Mouse (Mus musculus) frontal cortex, postnatal 14 days (tissue): ENCODE measurements around the gene Zmynd19.
"Not testable (repeated sequence)": the region's sequence is repeated elsewhere in the genome, so short reads cannot be mapped to it uniquely, and the experiment has no call there.

Experiments used
- DNase-seq, 2 experiments: peaks; one replicate each; pipeline ENCODE4 v3.0.0; 2022; ENCODE audit warnings: low spot score in 2 of 2

Gene Zmynd19

DNA sequence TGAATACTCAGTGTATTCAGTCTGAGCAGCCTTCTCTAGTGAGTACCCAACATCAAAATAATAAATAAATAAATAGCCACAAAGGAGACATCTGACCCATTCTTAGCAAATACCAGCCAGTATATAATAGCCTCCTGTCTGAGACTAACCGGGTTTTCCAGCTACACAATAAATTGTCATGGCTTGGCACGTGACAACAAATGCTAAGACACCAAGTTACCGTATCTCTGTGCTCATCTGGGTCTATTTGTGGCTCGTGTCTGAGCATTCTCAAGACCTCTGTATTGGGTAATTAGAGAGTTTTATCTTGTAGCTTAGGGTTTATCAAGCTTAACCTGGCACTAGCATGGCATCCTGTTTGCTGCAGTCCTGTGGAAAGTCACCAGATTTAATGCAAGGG lies 7.5 kb upstream of the Zmynd19 start:
- no peak for DNase-seq

- not testable (repeated sequence) for DNase-seq
These were observed 5.3 kb upstream of the Zmynd19 start for GRCm38 (mm10) chr2:24944304-24944703.

DNA sequence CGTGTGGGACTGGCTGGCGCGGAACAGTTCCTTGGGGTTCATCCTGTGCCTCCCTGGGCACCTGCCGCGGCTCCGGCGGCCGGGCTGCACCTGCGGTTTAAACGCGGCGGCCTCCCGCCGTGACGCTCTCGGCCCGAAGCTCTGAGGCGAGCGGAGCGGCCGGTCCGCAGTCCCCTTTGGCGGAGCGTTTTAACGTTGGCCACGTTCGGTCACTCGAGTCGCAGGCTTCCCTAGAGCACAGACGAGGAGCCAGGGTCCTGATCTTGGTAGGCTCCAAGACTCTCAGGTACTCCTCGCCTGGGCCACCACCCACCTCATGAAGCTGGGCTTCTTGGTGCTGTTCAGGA lies 570 bp downstream of the Zmynd19 start:
- DNase-seq = no peak

DNA sequence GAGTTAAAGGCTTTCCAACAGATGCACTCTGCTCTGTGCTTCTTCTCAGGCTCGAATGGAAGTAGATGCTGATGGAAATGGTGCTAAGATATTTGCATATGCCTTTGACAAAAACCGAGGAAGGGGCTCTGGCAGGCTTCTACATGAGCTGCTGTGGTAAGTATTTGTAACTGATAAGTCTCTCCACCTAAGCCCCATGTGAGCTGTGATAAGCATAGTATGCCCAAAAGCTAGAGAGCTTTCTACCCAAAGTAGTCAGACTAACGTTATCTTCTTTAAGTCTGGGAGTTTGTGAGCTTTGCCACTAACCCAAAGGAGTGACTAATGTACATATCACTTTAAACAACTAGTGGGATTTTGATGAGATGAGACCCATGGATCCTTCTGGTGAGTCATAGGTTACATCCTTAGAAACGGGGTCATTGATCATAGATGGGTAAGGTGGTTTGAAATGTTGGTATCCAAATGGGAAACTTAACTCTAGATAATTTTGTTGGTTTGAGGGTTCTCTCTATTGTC lies 3.0 kb downstream of the Zmynd19 start:
- no peak for DNase-seq

- peak in 1 of 2 experiments; percentile 13 for DNase-seq
These were observed 11.3 kb downstream of the Zmynd19 start for GRCm38 (mm10) chr2:24960910-24961309.

GRCm38 (mm10) chr2:24962304-24963000 lies 12.9 kb downstream of the Zmynd19 start, which contains the start of gene Dph7:
TSS of gene Dph7 (plus strand) at chr2:24962400.
- DNase-seq = peak; percentile 79 to 86

- no peak for DNase-seq
These were observed 20.8 kb downstream of the Zmynd19 start for GRCm38 (mm10) chr2:24970386-24970785.

GRCm38 (mm10) chr2:24974452-24974851 lies 24.9 kb downstream of the Zmynd19 start:
- DNase-seq = not testable (repeated sequence)

GRCm38 (mm10) chr2:24974906-24975703 lies 25.5 kb downstream of the Zmynd19 start, which contains the start of gene Mrpl41:
TSS of gene Mrpl41 (minus strand) at chr2:24975098.
- peak; percentile 95 to 96 for DNase-seq

DNA sequence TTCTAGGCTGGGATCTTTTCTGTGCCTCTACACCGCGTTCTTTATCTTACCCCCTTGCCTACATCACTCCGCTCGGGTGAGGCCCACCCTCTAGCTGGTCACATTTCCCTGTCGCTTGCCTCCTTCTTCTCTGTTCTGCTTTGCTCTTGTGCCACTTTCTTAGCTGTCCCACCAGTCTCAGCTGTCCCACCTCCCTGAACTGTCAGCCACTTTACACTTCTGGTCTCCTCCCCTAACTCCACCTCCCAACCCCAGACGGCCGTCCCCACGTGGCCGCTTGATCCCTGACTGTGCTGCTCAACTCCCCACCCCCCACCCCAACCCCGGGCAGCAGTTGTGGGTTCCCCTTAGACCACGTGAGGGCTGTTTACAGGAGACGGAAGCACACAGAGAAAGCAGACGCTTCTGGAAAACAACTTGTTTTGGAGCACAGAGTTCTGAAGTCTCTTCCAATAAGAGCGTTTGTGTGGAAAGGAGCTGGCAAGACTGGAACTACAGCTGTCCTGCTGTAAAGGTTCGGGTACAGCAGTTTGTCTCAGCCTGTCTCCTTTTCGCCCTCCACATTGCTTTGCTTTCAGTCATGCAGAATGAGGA lies 26.2 kb downstream of the Zmynd19 start, which contains the start of gene Pnpla7:
Gene Pnpla7 (plus strand): TSS at position 330 of the 594 bp plus-strand sequence.
- peak; percentile 35 to 64 for DNase-seq

DNA sequence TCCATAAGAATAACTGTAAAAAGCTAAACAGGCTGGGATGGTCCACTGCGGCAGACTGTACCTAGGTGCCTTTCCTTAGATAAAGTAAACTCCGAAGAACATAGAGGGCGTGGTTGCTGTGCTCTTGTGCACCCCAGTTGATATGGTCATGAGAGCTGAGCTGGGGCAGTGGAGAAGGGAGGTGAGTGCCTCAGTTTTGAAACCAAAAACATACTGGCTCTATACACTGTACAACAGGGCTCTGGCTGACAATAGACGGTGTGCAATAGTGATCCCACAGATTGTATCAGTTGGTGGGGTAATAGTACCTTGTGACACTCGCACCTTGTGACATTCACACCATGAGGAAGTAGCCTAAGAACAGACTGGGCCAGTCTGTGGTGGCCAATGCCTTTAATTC lies 27.4 kb downstream of the Zmynd19 start:
- no peak for DNase-seq

DNA sequence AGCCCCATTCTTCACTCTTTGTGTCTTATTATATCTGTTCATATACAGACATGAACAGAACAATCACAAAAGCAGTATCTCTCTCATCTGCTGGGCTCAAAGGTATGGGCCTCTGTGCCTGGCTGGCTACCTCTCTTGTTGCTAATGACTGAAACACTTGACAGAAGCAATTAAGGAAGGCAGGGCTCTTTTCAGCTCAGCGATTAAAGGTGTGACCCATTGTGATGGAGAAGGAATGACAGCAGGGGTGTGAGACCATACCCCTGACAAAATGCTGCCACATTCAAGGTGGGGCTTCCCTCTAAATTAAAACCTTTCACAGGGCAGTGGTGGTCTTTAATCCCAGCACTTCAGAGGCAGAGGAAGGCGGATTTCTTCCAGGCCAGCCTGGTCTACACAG lies 38.2 kb downstream of the Zmynd19 start:
- no peak for DNase-seq

DNA sequence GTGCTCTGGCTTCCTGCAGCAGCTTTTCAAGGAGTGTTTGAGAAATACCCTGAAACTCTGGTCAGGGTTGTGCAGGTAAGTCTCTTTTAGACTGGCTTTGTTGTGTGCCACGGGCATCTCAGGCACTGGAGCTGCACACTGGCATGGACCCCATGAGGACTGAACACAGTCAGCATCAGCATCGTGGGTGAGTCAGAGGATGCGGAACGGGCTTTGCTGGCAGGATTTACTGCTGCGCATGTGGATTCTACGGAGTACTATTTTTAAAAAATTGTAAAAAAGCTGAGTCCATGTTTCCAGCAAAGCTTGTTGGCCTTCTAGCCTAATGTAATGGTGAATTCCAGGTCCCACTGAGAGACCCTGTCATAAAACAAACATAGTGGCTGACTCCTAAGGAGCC lies 45.7 kb downstream of the Zmynd19 start:
- peak in 1 of 2 experiments; percentile 13 for DNase-seq

- no peak for DNase-seq
These were observed 46.9 kb downstream of the Zmynd19 start for GRCm38 (mm10) chr2:24996471-24996870.

DNA sequence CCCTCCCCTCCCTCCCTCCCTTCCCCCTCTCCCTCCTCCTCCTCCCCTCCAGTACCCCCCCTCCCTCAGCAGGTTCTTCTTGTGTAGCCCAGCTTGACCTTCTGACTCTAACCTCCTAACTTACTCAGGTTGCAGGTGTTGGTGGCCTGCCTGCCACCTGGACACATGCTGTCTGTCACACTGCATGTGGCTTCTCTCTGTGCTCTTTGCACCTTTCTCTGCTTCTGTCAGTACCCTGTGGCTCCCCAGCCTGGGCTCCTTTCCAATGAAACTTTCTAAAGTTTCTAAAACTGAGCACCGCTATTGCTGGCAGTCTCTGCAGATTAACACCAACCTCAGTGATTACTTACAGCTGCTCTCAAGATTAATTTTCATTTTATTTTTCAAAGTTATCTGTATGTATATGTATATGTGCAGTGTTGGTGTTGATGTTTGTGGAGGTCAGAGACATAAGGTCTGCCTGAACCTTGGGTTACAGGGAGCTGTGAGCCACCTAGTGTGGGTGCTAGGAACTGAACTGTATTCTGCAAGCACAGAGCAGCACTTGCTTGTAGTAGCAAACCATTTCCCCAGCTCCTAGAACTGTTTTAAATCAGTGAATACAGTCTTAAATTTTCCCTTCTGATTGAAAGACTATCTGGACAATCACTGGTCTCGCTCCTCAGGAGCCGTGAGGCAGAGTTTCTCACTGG lies 51.1 kb downstream of the Zmynd19 start:
- peak in 1 of 2 experiments; percentile 28 for DNase-seq

DNA sequence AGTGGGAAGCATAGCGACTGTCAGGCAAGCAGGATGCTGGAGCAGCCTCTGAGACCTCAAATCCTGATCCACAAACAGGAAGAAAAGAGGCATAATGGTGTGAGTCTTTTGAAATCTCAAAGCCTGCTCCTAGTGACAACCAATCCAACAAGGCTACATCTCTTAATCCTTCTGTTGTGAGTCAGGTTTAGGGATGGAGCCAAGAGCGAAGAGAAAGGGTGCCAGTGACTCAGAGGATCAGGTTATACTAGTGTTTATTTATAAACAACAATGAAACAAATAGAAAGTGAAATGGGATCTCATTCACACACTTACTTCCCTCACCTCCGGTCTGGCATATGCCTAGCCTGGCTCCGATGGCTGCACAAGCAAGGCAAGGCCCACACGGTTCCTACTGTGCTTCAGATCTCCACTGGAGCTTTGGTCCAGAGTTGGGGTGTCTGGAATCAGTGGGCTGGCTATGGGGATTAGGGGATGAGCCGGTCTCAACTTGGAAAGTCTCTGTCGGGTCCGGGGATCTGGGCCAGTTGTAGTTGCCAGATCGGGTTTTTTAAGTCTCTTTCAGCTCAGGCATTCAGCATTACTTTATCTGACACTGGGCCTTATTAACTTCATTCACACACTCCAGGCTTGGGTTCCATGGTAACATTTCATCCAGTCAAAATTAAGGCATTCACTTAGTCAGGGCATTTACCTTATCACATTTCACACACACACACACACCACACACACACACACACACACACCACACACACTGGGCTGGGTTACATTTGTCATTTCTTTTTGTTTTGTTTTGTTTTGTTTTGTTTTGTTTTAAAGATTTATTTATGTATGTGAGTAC lies 54.6 kb downstream of the Zmynd19 start:
- no peak for DNase-seq

GRCm38 (mm10) chr2:25006767-25007166 lies 57.2 kb downstream of the Zmynd19 start:
- DNase-seq = no peak

DNA sequence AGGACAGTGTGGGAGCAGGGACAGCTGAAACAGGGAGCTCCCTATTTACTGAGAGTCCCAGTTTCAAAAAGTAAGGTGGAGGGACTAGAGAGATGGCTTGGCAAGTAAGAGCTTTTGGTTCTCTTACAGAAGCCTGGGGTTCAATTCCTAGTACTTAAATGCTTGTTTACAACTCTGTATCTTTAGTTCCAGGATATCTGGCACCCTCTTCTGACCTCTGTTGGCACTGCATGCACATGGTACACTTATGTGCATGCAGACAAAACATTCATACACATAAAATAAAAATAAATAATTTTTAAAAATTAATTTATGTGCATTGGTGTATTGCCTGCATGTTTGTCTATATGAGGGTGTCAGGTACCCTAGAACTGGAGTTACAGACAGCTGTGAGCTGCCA lies 58.7 kb downstream of the Zmynd19 start:
- no peak for DNase-seq
